Mouse (Mus musculus) embryonic facial prominence, embryonic 10.5 days (tissue): Measurements from ENCODE around the gene Gnai3. TPM values are rescaled to one million over a fixed set of nuclear protein-coding genes. Genes with fewer than 3 reads are reported as not detected.

Source experiments
- DNase-seq: peaks from one replicate; pipeline ENCODE4 v3.0.0-alpha.2; 2017; ENCODE audit warnings: low spot score
- H3K27ac ChIP-seq: fragments of 300-500 bp; sonication (generic); replicated peaks from 2 replicates; pipeline ENCODE4 v1.5.1; 2016; ENCODE audit warnings: mild to moderate bottlenecking
- H3K27me3 ChIP-seq: fragments of 300-500 bp; sonication (generic); replicated peaks from 2 replicates; pipeline ENCODE4 v1.6.1; 2016; ENCODE audit warnings: low read depth, mild to moderate bottlenecking; ENCODE audit not compliant: poor library complexity, severe bottlenecking
- H3K36me3 ChIP-seq: fragments of 300-500 bp; sonication (generic); replicated peaks from 2 replicates; pipeline ENCODE4 v1.6.1; 2016; ENCODE audit warnings: mild to moderate bottlenecking, moderate library complexity
- H3K4me1 ChIP-seq: fragments of 300-500 bp; sonication (generic); 2 replicates; pipeline ENCODE4 v1.6.1; 2016
- H3K4me3 ChIP-seq: fragments of 300-500 bp; sonication (generic); 2 replicates; pipeline ENCODE4 v1.5.1; 2016; ENCODE audit warnings: mild to moderate bottlenecking, moderate library complexity
- H3K9me3 ChIP-seq: fragments of 300-500 bp; sonication (generic); 2 replicates; pipeline ENCODE4 v1.6.1; 2016; ENCODE audit warnings: mild to moderate bottlenecking
- WGBS: fragments of 180-500 bp; shearing (Covaris S2); methylation state at CpG from one replicate; pipeline ENCODE4 v1.1.7; 2016; 5-methylcytosine and 5-hydroxymethylcytosine counted together
- polyA plus RNA-seq: library from polyadenylated mRNA; unstranded; fragments of >200 nt; fragmentation: Nextera tagmentation; extraction: Ambion mirVana; gene quantifications from 2 replicates; pipeline ENCODE4 v1.2.1, GENCODE M21; 2016

Gene Gnai3
- polyA plus RNA-seq, 1 experiment from 2014 or later, result 194 TPM

- Histone ChIP-seq H3K4me1 (peaks cover 16% of the 10 kb centered on the region), H3K36me3 (no peaks in the 10 kb centered on the region), H3K27me3 (peaks cover 13% of the 10 kb centered on the region), H3K4me3 (no peak overlapping the region), H3K27ac (no peak overlapping the region), H3K9me3 (no peaks in the 10 kb centered on the region)
- DNase-seq, result no peak
- WGBS, result 85% methylated on average over 7 of the region's 7 CpGs
Measured at GRCm38 (mm10) chr3:108178756-108179715, 33.1 kb upstream of the Gnai3 start.

- Histone ChIP-seq H3K4me3 (peak overlapping the region; percentile 4; the same call in 1 of the 2 replicates), H3K27ac (peak overlapping the region; percentile 65), H3K36me3 (no peaks in the 10 kb centered on the region), H3K9me3 (no peaks in the 10 kb centered on the region), H3K27me3 (peaks cover 10% of the 10 kb centered on the region; the same call in 1 of the 2 replicates), H3K4me1 (peaks cover 14% of the 10 kb centered on the region)
- peak; percentile 39 for DNase-seq
- 25% methylated on average over 14 of the region's 14 CpGs for WGBS
Measured at GRCm38 (mm10) chr3:108174672-108175531, 29.0 kb upstream of the Gnai3 start.

- Histone ChIP-seq H3K27me3 (peaks cover 15% of the 10 kb centered on the region), H3K9me3 (no peaks in the 10 kb centered on the region), H3K4me3 (no peak overlapping the region), H3K4me1 (peaks cover 50% of the 10 kb centered on the region), H3K27ac (peak overlapping the region; percentile 81; the same call in 1 of the 2 replicates), H3K36me3 (no peaks in the 10 kb centered on the region)
- WGBS, result 38% methylated on average over 3 of the region's 3 CpGs
- peak; percentile 31 for DNase-seq
Measured at GRCm38 (mm10) chr3:108169199-108169598, 23.3 kb upstream of the Gnai3 start.

GRCm38 (mm10) chr3:108167499-108167898 lies 21.6 kb upstream of the Gnai3 start:
- no peaks in the 10 kb centered on the region for H3K9me3 ChIP-seq
- H3K36me3 ChIP-seq, result no peaks in the 10 kb centered on the region
- peak; percentile 43 for DNase-seq
- H3K4me1 ChIP-seq, result peaks cover 50% of the 10 kb centered on the region
- H3K4me3 ChIP-seq, result 0 out of 2 replicates have a peak overlapping the region, but pooled peaks have one; percentile 1
- H3K27ac ChIP-seq, result peak overlapping the region; percentile 81
- WGBS, result 36% methylated on average over 14 of the region's 14 CpGs
- H3K27me3 ChIP-seq, result peaks cover 18% of the 10 kb centered on the region

GRCm38 (mm10) chr3:108166486-108167211 lies 20.7 kb upstream of the Gnai3 start:
- H3K4me3 ChIP-seq, result peak overlapping the region; percentile 22
- H3K9me3 ChIP-seq, result no peaks in the 10 kb centered on the region
- H3K4me1 ChIP-seq, result peaks cover 50% of the 10 kb centered on the region
- DNase-seq, result peak; percentile 85
- H3K27me3 ChIP-seq, result peaks cover 18% of the 10 kb centered on the region
- WGBS, result 7% methylated on average over 11 of the region's 11 CpGs
- H3K27ac ChIP-seq, result peak overlapping the region; percentile 81
- H3K36me3 ChIP-seq, result no peaks in the 10 kb centered on the region

- peak; percentile 68 for DNase-seq
Measured at GRCm38 (mm10) chr3:108165532-108166315, 19.8 kb upstream of the Gnai3 start.

GRCm38 (mm10) chr3:108164807-108165206 lies 18.9 kb upstream of the Gnai3 start:
- H3K27ac ChIP-seq, result peak overlapping the region; percentile 81; the same call in 1 of the 2 replicates
- H3K36me3 ChIP-seq, result no peaks in the 10 kb centered on the region
- H3K9me3 ChIP-seq, result no peaks in the 10 kb centered on the region
- H3K4me3 ChIP-seq, result peak overlapping the region; percentile 22
- peak; percentile 88 for DNase-seq
- peaks cover 50% of the 10 kb centered on the region for H3K4me1 ChIP-seq
- 21% methylated on average over 9 of the region's 9 CpGs for WGBS
- peaks cover 18% of the 10 kb centered on the region for H3K27me3 ChIP-seq

More at GRCm38 (mm10) chr3:108165532-108166315, 19.8 kb upstream of the Gnai3 start:
- H3K27ac ChIP-seq, result peak overlapping the region; percentile 81
- 8% methylated on average over 10 of the region's 10 CpGs for WGBS
- no peaks in the 10 kb centered on the region for H3K36me3 ChIP-seq
- no peaks in the 10 kb centered on the region for H3K9me3 ChIP-seq
- H3K27me3 ChIP-seq, result peaks cover 18% of the 10 kb centered on the region
- H3K4me1 ChIP-seq, result peaks cover 50% of the 10 kb centered on the region
- H3K4me3 ChIP-seq, result peak overlapping the region; percentile 22

- WGBS, result 70% methylated on average over 5 of the region's 5 CpGs
- Histone ChIP-seq H3K4me1 (peaks cover 46% of the 10 kb centered on the region), H3K4me3 (no peak overlapping the region), H3K9me3 (no peaks in the 10 kb centered on the region), H3K27me3 (peaks cover 18% of the 10 kb centered on the region), H3K36me3 (no peaks in the 10 kb centered on the region), H3K27ac (no peak overlapping the region)
- DNase-seq, result no peak
Measured at GRCm38 (mm10) chr3:108164091-108164490, 18.1 kb upstream of the Gnai3 start.

- no peak overlapping the region for H3K4me3 ChIP-seq
- H3K4me1 ChIP-seq, result peaks cover 12% of the 10 kb centered on the region
- no peaks in the 10 kb centered on the region for H3K9me3 ChIP-seq
- H3K36me3 ChIP-seq, result no peaks in the 10 kb centered on the region
- peak overlapping the region; percentile 52 for H3K27ac ChIP-seq
- WGBS, result 68% methylated on average over 9 of the region's 9 CpGs
- no peaks in the 10 kb centered on the region; the same call in 1 of the 2 replicates for H3K27me3 ChIP-seq
- no peak for DNase-seq
Measured at GRCm38 (mm10) chr3:108158383-108159037, 12.6 kb upstream of the Gnai3 start.

GRCm38 (mm10) chr3:108154656-108155055 lies 8.7 kb upstream of the Gnai3 start, which contains the start of gene Gpr61:
Gene Gpr61 (minus strand): TSS chr3:108154882.
- H3K4me1 ChIP-seq, result peaks cover 20% of the 10 kb centered on the region
- no peaks in the 10 kb centered on the region for H3K9me3 ChIP-seq
- H3K27me3 ChIP-seq, result no peaks in the 10 kb centered on the region
- H3K27ac ChIP-seq, result peak within 1 kb of the TSS; percentile 40; the same call in 1 of the 2 replicates
- DNase-seq, result no peak
- peaks cover 3% of the 10 kb centered on the region; the same call in 1 of the 2 replicates for H3K36me3 ChIP-seq
- WGBS, result 48% methylated on average over 4 of the region's 4 CpGs
- H3K4me3 ChIP-seq, result no peak within 1 kb of the TSS

GRCm38 (mm10) chr3:108152290-108152689 lies 6.3 kb upstream of the Gnai3 start:
- no peak overlapping the region for H3K4me3 ChIP-seq
- peaks cover 3% of the 10 kb centered on the region; the same call in 1 of the 2 replicates for H3K36me3 ChIP-seq
- H3K4me1 ChIP-seq, result peaks cover 19% of the 10 kb centered on the region
- no peak overlapping the region for H3K27ac ChIP-seq
- no peak for DNase-seq
- 93% methylated on average over 3 of the region's 3 CpGs for whole genome bisulfite sequencing
- H3K9me3 ChIP-seq, result no peaks in the 10 kb centered on the region
- H3K27me3 ChIP-seq, result no peaks in the 10 kb centered on the region
